Mouse (Mus musculus) erythroblast, embryonic 14.5 days (primary cell): Measurements from ENCODE around the gene Tmprss4.

ENCODE experiments used
- GATA1 ChIP-seq: IDR thresholded peaks from 2 replicates; pipeline ENCODE4 v1.6.1; 2012; ENCODE audit warnings: low read length, inconsistent platforms, mixed read lengths
- TAL1 ChIP-seq: IDR thresholded peaks from 3 replicates; pipeline ENCODE4 v1.6.1; 2012; ENCODE audit warnings: low read length, inconsistent platforms, mixed read lengths

DNA sequence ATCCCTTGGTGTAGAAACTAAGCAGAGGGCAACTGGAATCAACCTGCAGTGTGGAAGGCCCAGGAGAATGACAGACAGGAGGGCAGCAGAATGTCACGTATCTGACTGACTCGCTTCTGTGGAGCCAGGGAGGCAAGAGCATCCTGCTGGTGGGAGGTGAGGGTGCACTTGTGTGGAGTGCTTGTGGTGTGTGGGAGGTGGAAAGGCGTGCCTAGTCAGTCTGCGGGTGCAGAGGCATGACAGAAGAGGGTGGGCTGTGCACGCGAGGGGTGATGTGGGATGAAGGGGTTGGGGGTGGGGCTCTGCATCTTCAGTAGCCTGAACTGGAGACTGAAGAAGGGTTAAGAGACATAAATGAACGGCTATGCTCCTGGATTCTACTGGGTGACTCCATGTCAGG lies 50.5 kb downstream of the Tmprss4 start:
- TF ChIP-seq GATA1 (no peak), TAL1 (no peak)
